Mouse (Mus musculus): Measurements from ENCODE around the gene Oasl1.
A peak's percentile ranks its signal among the peaks of the same experiment; 100 is the strongest.
"Not testable (repeated sequence)": the region's sequence is repeated elsewhere in the genome, so short reads cannot be mapped to it uniquely, and the experiment has no call there.

Oasl1 gene

DNA sequence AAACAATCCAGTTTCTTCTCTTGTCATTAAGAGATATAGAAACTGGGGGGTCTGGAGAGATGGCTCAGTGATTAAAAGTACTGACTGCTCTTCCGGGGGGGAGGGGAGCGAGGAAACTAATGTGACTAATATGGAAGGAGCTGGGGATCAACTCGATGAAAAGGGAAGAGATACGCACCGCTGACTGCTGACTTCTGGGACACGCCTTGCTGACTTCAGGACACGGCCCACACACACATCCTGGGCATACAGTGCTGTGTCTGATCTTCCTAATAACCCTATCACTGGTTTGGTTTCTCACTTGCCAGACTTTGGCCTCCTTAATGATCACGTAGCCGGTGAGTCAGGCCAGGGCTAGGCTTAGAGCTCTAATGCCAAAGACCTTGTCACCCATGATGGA lies 3.7 kb downstream of the Oasl1 start:
- peak in 1 of 2 experiments; percentile 15 for DNase-seq

DNA sequence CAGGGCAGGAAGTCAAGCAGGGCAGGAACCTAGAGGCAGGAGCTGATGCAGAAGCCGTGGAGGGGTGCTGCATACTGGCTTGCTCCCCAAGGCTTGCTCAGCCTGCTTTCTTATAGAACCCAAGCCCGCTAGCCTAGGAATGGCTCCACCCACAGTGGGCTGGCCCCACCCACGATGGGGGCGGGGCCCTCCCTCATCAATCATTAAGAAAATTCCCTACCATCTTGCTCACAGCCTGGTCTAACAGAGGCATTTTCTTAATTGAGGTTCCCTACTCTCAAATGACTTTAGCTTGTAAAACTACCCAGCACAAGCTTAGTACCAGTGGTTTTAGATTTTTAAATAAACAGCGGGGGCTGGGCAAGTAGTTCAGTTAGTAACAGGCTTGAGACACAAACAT lies 8.6 kb downstream of the Oasl1 start:
- no peak for DNase-seq

DNA sequence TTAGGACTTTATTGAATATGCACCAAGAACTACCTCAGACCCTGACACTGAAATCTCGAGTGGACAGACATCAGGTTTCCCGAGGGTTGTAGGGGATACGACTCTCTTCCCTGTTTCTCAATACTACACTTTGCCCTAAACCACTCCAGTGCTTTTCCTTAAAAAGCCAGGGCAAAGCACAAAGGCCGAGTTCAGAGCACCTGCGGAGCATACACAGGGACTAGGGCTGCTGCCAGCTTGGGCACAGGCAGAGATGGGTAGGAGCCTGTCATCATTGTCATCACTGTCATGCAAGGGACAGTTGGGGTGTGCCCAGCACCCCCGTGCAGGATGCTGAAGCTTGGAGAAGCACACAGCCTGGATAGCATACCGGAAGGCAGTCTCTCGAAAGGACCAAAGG lies 10.2 kb downstream of the Oasl1 start:
- DNase-seq = peak; percentile 59 to 63

DNA sequence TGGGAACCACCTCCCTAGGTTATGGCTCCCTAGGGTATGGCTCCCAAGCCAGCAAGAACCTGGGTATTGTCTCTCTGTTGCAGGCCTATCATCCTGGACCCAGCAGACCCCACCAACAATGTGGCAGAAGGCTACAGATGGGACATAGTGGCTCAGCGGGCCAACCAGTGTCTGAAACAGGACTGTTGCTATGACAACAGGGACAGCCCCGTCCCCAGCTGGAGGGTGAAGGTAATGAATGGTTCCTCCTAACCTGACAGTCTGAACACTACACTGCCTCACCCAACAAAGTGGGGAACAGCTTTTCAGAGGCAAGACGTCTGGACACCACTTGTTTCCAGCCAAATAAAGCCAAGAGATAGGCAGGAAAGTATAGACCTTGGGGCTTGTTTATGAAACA lies 12.8 kb downstream of the Oasl1 start:
- DNase-seq = no peak

DNA sequence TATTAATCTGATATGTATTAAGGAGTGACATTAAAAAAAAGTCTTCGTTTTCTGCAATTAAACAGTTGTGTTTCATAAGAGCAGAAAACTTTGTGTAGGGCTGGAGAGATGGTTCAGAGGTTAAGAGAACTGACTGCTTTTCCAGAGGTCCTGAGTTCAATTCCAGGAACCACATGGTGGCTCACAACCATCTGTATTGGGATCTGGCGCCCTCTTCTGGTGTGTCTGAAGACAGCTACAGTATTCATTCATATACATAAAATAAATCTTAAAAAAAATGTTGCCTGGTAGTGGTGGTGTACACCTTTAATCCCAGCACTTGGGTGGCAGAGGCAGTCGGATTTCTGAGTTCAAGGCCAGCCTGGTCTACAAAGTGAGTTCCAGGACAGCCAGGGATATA lies 18.1 kb downstream of the Oasl1 start:
- DNase-seq = not testable (repeated sequence)

DNA sequence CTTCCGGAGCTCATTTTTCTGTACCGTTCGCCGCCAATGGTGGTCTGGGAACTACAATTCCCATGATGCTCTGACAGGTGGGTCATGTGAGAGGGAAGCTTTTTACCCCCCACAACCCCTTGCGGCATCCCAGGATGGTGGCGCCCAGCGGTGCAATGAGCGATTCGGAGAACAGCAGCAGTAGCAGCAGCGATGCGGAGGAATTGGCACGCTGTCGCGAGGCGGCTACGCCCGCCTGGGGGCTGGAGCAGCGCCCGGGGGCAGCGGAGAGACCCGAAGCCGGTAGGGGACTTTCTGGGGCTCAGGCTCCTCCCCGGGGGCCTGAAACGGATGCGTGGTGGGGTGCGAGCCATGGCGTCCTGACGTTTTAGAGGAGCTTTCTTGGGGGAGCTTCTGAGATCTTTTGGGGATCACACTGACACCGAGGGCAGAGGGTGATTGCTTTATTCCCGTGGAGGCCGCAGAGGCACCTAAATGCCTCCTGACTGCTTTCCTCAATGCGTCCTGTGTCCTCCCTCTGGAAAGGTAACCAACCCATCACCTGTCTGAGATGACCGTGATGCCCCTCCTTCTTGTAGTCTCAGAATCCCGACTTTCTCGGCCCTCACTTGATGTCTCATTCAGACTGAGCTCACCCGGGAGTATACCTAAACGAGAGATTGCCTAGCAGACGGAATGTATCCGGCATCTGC lies 19.2 kb downstream of the Oasl1 start, which contains the start of gene 2210016L21Rik:
TSS of gene 2210016L21Rik (plus strand) at position 85 of the 692 bp plus-strand sequence.
- peak; percentile 89 to 90 for DNase-seq

DNA sequence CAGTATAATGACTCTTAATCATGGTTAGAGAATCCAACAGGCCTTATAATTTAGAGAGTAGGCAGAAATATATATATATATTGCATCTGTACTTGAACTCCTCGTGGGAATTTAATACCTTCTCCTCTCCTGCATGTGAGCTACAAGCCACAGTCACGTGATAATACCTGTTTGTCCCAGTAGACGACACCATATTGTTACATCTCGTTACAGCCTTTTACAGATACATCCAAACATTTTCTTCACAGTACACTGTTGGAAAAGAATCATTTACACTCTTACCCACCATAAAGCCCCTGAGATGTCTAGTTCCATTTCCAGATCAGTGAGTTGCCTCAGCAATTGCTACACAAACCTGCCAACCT lies 19.7 kb downstream of the Oasl1 start:
- DNase-seq = no peak

DNA sequence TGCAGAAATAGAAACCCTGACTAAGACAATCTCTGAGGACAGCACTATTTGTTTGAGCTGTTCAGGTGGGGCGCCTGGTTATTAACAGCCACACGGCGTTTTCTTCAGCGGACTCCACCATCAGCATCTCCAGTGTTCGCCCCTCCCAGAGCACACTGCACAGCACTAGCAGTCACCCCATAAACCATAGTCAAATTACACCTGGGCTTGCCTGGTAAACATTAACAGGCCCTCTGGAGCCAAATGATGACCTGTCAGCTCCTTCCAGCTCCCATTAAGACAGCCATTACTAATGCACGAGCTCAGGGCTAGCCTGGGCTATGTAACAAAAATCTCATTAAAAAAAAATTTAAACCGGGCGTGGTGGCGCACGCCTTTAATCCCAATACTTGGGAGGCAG lies 22.0 kb downstream of the Oasl1 start:
- peak; percentile 69 to 71 for DNase-seq

DNA sequence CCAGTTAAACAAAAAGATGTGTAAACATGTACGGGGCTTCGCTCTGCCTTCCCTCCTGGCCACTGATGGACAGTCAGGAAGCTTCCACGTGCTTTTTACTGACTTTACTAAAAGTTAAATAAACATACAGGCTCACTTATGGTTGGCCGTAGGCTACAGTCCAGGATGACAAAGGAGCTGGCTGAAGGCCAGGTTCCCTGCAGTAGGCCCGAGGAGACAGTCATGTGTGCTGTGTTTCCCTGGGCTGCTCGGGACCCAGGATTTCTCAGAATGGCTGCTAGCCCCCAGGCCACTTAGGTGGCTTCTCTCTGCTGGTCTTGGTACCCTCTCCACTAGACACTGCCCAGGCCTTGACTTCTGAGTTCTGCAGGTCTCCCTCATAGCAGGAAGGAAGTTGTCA lies 25.9 kb downstream of the Oasl1 start:
- DNase-seq = peak; percentile 60 to 75

DNA sequence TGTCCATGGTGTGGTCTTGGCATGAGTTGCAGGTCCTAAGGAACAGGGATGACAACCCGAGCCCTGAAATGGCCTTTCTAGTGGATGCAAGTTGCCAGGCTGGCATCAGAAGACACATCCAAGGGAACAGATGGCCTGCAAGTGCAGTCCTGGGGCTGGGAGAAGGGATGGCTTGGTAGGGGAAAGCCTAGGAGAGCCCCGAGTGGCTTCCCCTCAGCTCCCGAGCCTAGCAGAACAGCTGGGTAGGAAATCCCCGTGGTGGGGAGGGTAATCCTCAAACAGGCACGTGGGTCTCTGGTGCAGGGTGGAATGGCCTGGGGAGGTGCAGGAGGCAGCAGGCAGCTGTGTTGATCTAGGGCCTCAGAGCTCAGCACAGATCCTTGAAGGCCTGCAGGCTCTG lies 26.3 kb downstream of the Oasl1 start:
- no peak for DNase-seq

DNA sequence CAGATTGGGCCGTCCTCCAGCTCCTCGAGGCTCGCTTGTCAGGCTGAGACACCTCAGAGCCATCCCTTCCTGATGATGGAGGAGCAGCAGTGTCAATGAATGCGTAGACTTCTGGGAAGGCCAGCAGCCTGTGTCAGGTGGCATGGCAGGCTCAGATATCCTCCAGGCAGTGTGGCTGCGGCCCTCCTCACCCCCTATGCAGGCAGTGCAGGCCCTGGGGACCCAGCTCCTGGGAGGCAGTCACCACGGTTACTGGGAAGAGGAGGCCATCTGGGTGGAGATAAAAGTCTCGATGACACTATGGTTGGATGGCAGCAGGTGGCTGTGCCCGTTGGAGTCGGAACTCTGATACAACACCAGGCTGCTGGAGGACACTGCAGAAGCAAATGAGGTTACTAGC lies 26.8 kb downstream of the Oasl1 start:
- no peak for DNase-seq

DNA sequence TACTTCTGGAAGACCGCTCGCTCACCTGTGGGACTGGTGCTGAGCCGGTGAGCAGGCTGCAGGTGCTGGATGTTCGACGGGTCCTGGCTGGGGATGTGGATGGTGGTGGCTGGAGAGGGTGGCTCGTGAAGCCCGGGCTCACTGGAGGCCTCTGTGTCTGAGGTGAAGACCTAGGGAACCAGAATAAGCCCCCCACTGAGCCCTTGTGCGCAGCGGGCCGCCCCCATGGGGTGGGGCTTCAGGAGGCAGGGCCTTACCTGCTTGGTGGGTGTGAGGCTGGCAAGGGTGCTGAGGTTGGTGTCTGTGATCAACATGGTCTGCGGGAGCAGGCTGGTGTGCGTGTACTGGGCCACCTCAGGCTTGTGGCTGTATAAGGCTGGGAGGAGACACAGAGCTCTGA lies 27.6 kb downstream of the Oasl1 start:
- DNase-seq = no peak

DNA sequence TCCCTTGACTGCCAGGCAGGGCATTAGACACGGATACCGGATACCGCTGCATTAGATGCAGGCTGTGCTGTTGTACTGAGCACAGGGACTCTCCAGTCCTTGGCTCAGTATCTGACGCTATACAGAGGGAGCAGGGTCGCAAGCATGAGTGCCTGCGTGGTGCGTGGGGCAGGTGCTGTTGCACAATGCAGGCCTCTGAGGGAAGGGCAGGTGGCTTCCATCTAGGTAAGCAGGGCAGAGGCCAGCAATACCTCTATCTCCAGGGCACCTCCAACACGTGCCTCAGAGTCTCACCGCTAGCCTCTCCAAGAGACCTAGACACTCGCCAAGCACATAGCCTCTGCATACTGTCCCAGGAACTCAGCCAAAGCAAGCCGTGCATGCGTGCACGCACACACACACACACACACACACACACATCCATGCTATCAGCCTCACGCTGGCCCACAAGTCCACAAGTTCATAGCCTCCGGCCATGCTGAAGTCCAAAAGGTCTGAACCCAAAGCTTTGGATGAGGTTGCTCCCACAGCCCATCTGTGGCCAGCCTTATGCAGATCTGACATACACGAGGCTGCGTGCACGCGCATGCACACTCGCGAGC lies 28.3 kb downstream of the Oasl1 start:
- no peak for DNase-seq

DNA sequence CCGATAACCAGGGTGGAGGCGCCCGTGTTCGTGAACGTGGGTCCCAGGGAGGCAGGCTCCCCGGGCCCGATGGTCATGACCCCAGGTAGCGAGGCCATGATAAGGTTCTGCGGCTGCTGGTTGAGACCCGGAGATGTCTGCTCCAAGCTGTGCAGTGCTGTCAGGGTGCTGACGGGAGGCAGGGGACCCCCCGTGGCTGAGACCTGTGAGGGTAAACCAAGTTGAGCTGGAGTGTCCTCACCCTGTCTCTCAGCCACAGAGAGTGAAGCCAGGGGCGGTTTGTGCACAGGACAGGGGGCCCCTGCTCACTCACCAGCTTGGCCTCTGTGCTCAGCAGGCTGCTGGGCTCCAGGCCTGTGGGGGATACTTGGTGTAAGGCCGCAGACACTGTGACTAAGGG lies 30.3 kb downstream of the Oasl1 start:
- DNase-seq = no peak

DNA sequence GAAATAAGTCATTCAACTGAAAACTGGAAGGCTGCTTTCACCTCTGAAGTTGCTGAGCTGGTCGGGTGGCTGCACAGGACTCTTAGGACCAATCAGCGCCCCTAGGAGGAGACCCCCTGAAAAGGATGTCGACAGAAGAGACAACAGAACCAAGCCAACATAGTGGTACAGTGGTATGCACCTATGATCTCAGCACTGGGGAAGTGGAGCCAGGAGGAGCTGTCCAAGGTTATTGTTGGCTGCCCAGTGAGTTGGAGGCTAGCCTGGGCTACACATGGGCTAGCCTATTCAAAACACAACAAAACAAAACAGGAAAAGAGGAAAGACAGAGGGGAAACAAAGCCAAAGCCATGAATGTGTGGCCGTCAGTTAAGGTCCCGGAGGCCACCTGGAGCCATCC lies 35.0 kb downstream of the Oasl1 start:
- no peak for DNase-seq

DNA sequence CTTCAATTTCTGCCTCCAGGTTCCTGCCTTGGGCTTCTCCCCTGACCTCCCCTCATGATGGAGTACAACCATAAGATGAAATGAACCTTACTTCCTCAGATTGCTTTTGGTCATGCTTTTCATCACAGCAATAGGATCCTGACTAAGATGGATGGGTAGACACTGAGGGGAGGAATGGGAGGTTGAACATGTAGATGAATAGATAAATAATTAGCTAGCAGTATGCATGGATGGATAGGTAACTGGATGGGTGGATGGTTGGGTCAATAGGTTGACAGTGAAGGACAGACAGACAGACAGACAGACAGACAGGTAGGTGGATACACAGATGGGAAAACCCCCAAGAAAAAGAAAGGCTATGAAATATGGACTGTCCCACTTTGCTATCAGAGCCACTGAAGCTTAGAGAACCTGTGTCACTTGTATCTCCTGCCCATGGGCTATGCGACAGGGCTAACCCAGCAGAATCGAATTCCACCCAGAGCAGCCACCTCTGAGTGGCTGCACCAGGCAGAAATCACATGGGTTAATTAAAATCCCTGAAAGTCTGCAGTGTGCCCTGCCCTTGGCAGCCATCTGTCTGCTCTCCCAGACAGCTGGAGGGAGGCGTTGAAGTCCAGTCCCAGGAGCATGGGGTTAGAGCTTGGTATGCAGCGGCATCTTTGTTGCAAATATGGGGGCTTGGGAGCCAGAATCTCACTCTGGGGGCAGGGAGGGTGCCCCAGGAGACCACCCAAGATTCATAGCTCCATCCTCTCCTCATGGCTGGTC lies 38.7 kb downstream of the Oasl1 start:
- DNase-seq = peak in 1 of 2 experiments; percentile 62

DNA sequence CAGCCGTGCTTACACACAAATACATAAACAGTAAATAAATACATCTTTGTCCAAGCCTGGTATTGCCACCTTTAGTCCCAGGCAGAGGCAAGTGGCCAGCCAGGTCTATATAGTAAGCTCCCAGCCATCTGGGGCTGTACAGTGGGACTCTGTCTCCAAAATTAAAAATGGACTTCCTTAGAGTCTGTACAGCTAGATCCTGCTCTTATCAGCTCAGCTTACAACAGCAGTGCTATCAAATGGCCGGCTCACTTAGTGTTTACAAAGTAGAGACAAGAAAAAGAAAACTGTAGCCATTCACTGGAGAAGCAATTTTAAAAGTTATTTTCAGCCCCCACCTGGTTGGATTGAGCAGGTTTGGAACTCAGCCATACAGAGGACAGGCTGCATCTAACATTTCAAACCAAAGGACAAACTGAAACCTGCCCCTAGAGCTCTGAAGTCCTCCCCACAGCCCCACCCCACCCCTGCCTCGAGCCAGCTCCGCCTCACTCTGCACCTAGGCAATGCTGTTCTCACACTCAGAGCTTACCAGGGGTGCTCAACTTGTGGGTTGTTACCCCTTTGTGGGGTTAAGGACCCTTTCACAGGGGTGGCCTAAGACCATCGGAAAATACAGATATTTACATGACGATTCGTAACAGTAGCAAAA lies 41.4 kb downstream of the Oasl1 start:
- DNase-seq = peak; percentile 68 to 72

DNA sequence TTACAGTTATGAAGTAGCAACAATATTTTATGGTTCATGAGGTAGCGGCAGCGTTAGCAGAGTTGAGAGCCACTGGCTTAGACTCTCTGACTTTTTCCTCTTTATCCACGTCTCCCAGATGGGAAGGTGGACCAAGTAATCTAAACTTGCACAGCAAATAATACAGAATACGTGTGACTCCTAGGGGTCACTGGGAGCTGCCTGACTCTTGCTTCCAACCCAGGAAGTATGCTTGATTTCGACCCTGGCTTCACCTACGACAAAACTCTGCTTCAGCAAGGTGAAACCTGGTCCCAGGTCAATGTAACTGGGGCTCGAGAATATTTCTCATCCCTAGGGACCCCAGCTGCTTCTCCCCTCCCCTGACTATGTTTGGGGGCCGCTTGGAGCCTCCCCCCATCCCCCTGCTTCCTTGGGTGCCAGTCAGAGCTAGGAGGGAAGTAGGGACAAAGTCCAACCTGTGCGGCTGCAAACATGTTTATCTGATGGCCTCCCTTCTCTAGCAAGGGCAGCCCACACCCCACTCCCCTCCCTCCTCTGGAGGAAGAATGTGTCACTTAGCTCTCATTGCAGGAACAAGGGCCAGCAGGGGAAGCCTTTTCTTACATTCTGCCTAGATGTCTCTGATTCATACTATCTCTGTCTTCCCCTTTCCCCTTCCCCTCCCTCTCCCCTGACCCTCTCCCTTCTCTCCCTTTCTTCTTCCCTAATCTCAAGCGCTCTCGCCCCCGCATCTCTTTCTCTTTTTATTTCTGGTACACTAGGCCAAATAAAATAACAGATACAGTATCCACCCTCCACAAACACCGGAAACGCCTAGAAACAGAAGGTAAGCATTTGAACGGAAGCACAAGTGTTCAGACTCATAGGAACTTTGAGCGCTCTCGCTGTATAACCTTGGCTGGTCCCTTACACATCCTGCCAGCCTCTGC lies 42.2 kb downstream of the Oasl1 start:
- peak; percentile 74 to 85 for DNase-seq

DNA sequence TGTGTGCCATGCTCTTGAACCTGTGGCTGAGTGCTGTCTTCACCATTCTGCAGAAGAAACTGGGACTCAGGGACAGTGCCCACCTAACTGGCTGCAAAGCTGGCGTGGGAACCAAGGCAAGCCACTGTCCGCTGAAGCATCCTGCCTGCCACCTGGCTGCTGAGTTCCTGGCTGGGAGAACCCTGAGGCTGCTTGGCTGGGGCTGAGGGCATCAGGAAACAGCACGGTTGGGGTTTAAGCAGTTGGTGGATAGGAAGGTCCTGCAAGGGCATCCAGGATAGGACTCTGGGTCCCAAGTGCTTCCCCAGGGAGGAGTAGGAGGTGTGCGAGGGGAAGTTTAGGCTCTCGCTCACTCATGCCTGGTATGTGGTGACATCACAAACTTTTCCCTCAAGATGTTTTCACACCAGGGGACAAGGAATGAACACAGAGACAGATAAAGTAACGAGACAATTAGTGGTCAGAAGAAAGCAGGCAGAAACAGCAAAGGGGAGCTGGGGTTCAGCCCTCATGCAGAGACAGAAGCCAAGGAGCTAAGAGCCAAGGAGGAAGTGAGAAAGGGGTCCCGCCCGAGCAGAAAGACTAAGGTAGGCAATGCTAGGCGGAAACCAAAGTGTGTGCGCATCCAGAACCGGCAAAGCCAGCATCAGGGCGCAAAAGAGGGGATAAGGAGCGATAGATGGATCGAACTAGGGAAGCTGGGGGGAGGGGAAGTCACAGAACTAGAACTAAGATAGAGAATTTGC lies 44.7 kb downstream of the Oasl1 start:
- peak; percentile 38 to 54 for DNase-seq

DNA sequence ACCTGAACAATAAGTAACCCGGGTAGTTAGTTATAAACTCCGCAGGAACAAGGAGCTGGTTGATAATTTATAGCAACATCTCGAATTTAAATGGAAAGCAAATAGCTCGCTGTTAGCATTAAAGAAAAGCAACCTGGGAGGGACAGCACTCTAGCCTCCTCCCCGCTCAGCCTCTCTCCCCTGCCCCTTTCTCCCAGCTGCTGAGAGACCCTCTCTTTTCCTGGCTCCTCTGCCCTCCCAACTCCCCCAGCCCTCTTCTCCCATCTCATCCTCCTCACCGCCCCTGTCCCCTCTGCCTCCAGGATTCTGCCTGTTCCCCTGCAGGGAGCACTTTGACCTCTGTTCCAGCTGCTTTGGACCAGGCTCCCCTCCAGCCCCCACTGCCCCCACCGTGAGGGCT lies 45.6 kb downstream of the Oasl1 start:
- DNase-seq = peak in 1 of 2 experiments; percentile 76

DNA sequence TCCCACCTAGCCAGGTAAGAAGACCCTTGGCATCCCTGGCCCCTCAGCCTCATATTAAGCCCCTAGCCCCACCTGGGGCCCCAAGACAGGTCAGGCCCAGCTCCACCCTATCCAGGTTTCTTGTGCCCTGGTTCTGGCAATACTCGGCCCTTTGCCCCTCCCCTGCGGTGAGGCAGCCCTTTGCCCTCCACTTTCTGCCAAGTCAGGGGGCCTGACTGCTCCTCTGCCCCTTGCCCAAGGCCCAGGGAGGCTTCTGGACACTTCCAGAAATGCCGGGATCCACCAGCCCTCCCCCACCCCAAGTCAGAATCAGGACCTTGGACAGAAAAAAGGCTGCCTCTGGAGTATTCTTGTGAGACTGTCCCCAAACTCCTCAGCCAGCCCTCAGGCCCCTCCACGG lies 46.0 kb downstream of the Oasl1 start:
- DNase-seq = peak; percentile 88 to 92

Data from kidney, postnatal 36 days (tissue).